ENCODE assay signal across 28 mouse cellular contexts in genomic region chr7:27578465-27578864, GRCm38 (mm10). TPM values are rescaled to one million over a fixed set of nuclear protein-coding genes. Genes with fewer than 3 reads are reported as not detected.
A peak's percentile ranks its signal among the peaks of the same experiment; 100 is the strongest.
DNase-seq lines count a peak whose midpoint lies in the region; ATAC-seq and TF ChIP-seq lines count a peak whose summit lies in the region.
"Had no signal": no experiment of that assay in that cellular context is flagged by ENCODE, and none has a peak within 500 bp of the region (broad histone marks: within the 10 kb centered on the region; RNA-seq: fewer than 3 reads in every experiment).

No protein-coding gene starts in this region.

- no peak for TF ChIP-seq CTCF in liver, postnatal 0 days (IDR thresholded peaks at IDR 0.05; ENCODE audit: low read depth)
- no peak for TF ChIP-seq CTCF in layer of hippocampus, adult 2 months (conservative IDR thresholded peaks at IDR 0.05)

- TF ChIP-seq EP300 in liver, postnatal 0 days (IDR thresholded peaks at IDR 0.05; ENCODE audit: low read depth) = no peak

- DNase-seq in embryo, embryonic 10 days (ENCODE audit: low spot score) = peak; percentile 20
- DNase-seq in embryo, embryonic 11 days = no peak
- peak; percentile 33 for DNase-seq in liver, postnatal 0 days
- no peak for DNase-seq in liver, embryonic 11.5 days (ENCODE audit: low spot score)
- DNase-seq in layer of hippocampus, adult 2 months (ENCODE audit: low spot score in 2 of 2) = no peak
- DNase-seq in left cerebral cortex, adult 18-20 months (ENCODE audit: low spot score in 2 of 2) = no peak
- DNase-seq: adrenal gland, postnatal 36 days; cerebellum, adult 18-20 months; cerebellum, postnatal 14 days; gastrocnemius, postnatal 36 days; kidney, adult 8-10 months; kidney, postnatal 10 days; liver, embryonic 13.5 days; lung, embryonic 14.5 days; thymus, postnatal 25 days had no signal

- peaks cover 43% of the 10 kb centered on the region for H3K36me3 ChIP-seq in liver, postnatal 0 days (replicated peaks; ENCODE audit: insufficient read depth, low read length)
- H3K36me3 ChIP-seq in liver, embryonic 11.5 days (ENCODE audit: control insufficient read depth, insufficient read depth, low read length) = peaks cover 35% of the 10 kb centered on the region
- peaks cover 85% of the 10 kb centered on the region for H3K36me3 ChIP-seq in embryonic facial prominence, embryonic 15.5 days
- H3K36me3 ChIP-seq in myocyte (ENCODE audit: control insufficient read depth, insufficient read depth) = peaks cover 25% of the 10 kb centered on the region

- H3K4me2 ChIP-seq in liver, postnatal 0 days (ENCODE audit: low read depth, low read length) = no peak overlapping the region
- no peak overlapping the region for H3K4me2 ChIP-seq in liver, embryonic 11.5 days
- no peak overlapping the region for H3K4me2 ChIP-seq in embryonic facial prominence, embryonic 15.5 days (replicated peaks)
- peak overlapping the region; percentile 31 for H3K4me2 ChIP-seq in myocyte (ENCODE audit: low read depth)
- H3K4me2 ChIP-seq: embryonic facial prominence, embryonic 12.5 days; heart, embryonic 11.5 days; hindbrain, embryonic 15.5 days; limb, embryonic 12.5 days; liver, embryonic 13.5 days; lung, embryonic 14.5 days; neural tube, embryonic 15.5 days had no signal

- no peaks in the 10 kb centered on the region for H3K79me2 ChIP-seq in myocyte (ENCODE audit: control insufficient read depth, insufficient read depth)

- peak overlapping the region; percentile 6; the same call in 1 of the 2 replicates for H3K27ac ChIP-seq in liver, postnatal 0 days (ENCODE audit: low read depth)
- H3K27ac ChIP-seq in liver, embryonic 11.5 days (ENCODE audit: low read depth, low read length) = no peak overlapping the region
- no peak overlapping the region; the same call in 1 of the 2 replicates for H3K27ac ChIP-seq in embryonic facial prominence, embryonic 15.5 days (replicated peaks)
- H3K27ac ChIP-seq in layer of hippocampus, adult 2 months = no peak overlapping the region
- H3K27ac ChIP-seq: embryonic facial prominence, embryonic 12.5 days; hindbrain, embryonic 15.5 days; limb, embryonic 12.5 days; liver, embryonic 13.5 days; neural tube, embryonic 15.5 days had no signal

- no peak overlapping the region for H3K4me3 ChIP-seq in liver, postnatal 0 days (ENCODE audit: low read depth, low read length)
- no peak overlapping the region for H3K4me3 ChIP-seq in liver, embryonic 11.5 days (ENCODE audit: low read depth, low read length)
- H3K4me3 ChIP-seq in embryonic facial prominence, embryonic 15.5 days (replicated peaks) = no peak overlapping the region
- H3K4me3 ChIP-seq in myocyte = no peak overlapping the region
- H3K4me3 ChIP-seq in layer of hippocampus, adult 2 months = no peak overlapping the region
- H3K4me3 ChIP-seq: embryonic facial prominence, embryonic 12.5 days; hindbrain, embryonic 15.5 days; limb, embryonic 12.5 days; liver, embryonic 13.5 days; megakaryocyte, embryonic 14.5 days; neural tube, embryonic 15.5 days had no signal

- TF ChIP-seq POLR2A in myocyte (IDR thresholded peaks at IDR 0.05; ENCODE audit: insufficient read length, low read depth) = no peak

- no peaks in the 10 kb centered on the region for H3K9me3 ChIP-seq in liver, postnatal 0 days (ENCODE audit: low read length)
- no peaks in the 10 kb centered on the region for H3K9me3 ChIP-seq in liver, embryonic 11.5 days (ENCODE audit: control insufficient read depth, low read length)
- no peaks in the 10 kb centered on the region for H3K9me3 ChIP-seq in embryonic facial prominence, embryonic 15.5 days (replicated peaks)
- H3K9me3 ChIP-seq: embryonic facial prominence, embryonic 12.5 days; hindbrain, embryonic 15.5 days; limb, embryonic 12.5 days; liver, embryonic 13.5 days; megakaryocyte, embryonic 14.5 days; neural tube, embryonic 15.5 days had no signal

- no peaks in the 10 kb centered on the region for H3K27me3 ChIP-seq in liver, postnatal 0 days (ENCODE audit: insufficient read depth, low read length)
- no peaks in the 10 kb centered on the region for H3K27me3 ChIP-seq in liver, embryonic 11.5 days (replicated peaks; ENCODE audit: control insufficient read depth, insufficient read depth, low read length)
- H3K27me3 ChIP-seq in embryonic facial prominence, embryonic 15.5 days = no peaks in the 10 kb centered on the region
- H3K27me3 ChIP-seq in myocyte (ENCODE audit: control insufficient read depth, insufficient read depth, insufficient read length) = no peaks in the 10 kb centered on the region
- H3K27me3 ChIP-seq: embryonic facial prominence, embryonic 12.5 days; hindbrain, embryonic 15.5 days; limb, embryonic 12.5 days; liver, embryonic 13.5 days; megakaryocyte, embryonic 14.5 days; neural tube, embryonic 15.5 days; Patski had no signal

- WGBS in liver, postnatal 0 days (ENCODE audit: insufficient replicate concordance) = 80% methylated on average over 7 of the region's 7 CpGs
- 91% methylated on average over 7 of the region's 7 CpGs for WGBS in liver, embryonic 11.5 days
- WGBS in embryonic facial prominence, embryonic 15.5 days = 50% methylated on average over 7 of the region's 7 CpGs

- no peak overlapping the region for H3ac ChIP-seq in myocyte (ENCODE audit: control insufficient read depth, insufficient read length)

- no peak overlapping the region for H3K9ac ChIP-seq in liver, postnatal 0 days (replicated peaks)
- H3K9ac ChIP-seq in liver, embryonic 11.5 days (ENCODE audit: low read depth, low read length) = no peak overlapping the region
- H3K9ac ChIP-seq in embryonic facial prominence, embryonic 15.5 days = no peak overlapping the region
- H3K9ac ChIP-seq: embryonic facial prominence, embryonic 12.5 days; hindbrain, embryonic 15.5 days; limb, embryonic 12.5 days; liver, embryonic 13.5 days; lung, embryonic 14.5 days; neural tube, embryonic 15.5 days had no signal

- no peaks in the 10 kb centered on the region for H3K4me1 ChIP-seq in liver, postnatal 0 days (ENCODE audit: insufficient read depth)
- H3K4me1 ChIP-seq in liver, embryonic 11.5 days (replicated peaks; ENCODE audit: control insufficient read depth, insufficient read depth, low read length) = no peaks in the 10 kb centered on the region
- peaks cover 8% of the 10 kb centered on the region; the same call in 1 of the 2 replicates for H3K4me1 ChIP-seq in embryonic facial prominence, embryonic 15.5 days
- H3K4me1 ChIP-seq: embryonic facial prominence, embryonic 12.5 days; hindbrain, embryonic 15.5 days; limb, embryonic 12.5 days; liver, embryonic 13.5 days; neural tube, embryonic 15.5 days had no signal

- peak; percentile 41; the same call in 1 of the 2 replicates for ATAC-seq in liver, postnatal 0 days
- no peak for ATAC-seq in liver, embryonic 11.5 days (replicated peaks; ENCODE audit: low FRiP score)
- peak; percentile 45; the same call in 1 of the 2 replicates for ATAC-seq in embryonic facial prominence, embryonic 15.5 days (ENCODE audit: insufficient number of reproducible peaks, low FRiP score, low TSS enrichment, low read depth)
- ATAC-seq: CD4-positive, CD25-positive, alpha-beta regulatory T cell, adult 4 months; forebrain, embryonic 14.5 days; midbrain, embryonic 16.5 days; Patski had no signal

TF ChIP-seq in myocyte, 11 proteins besides CTCF, POLR2A, EP300 and RAD21 (continues in another document):
- TF ChIP-seq REST (IDR thresholded peaks at IDR 0.05; ENCODE audit: insufficient read depth, insufficient read length) (no peak), POLR2AphosphoS2 (IDR thresholded peaks at IDR 0.05; ENCODE audit: insufficient read length, low read depth) (no peak), MAX (IDR thresholded peaks at IDR 0.05; ENCODE audit: low read depth) (no peak), TCF3 (IDR thresholded peaks at IDR 0.05; ENCODE audit: insufficient read length, low read depth) (peak; percentile 58), TCF12 (IDR thresholded peaks at IDR 0.05; ENCODE audit: insufficient read depth, poor library complexity, severe bottlenecking) (peak; percentile 36), SRF (IDR thresholded peaks at IDR 0.05; ENCODE audit: control insufficient read depth, insufficient read length, low read depth) (no peak), CEBPB (IDR thresholded peaks at IDR 0.05; ENCODE audit: insufficient read depth, poor library complexity, severe bottlenecking) (no peak), USF1 (IDR thresholded peaks at IDR 0.05; ENCODE audit: low read depth) (peak; percentile 57), E2F4 (IDR thresholded peaks at IDR 0.05; ENCODE audit: insufficient read depth) (no peak)

RNA-seq across cellular contexts. Expression of gene Akt2, which starts 12.9 kb away (rescaled TPM):
- polyA plus RNA-seq in liver, postnatal 0 days (2015; fragmentation: Nextera tagmentation; extraction: Ambion mirVana) = 24.0 and 25.5 TPM in 2 replicates
- 68.4 and 70.1 TPM in 2 replicates for polyA plus RNA-seq in liver, embryonic 11.5 days (2014; fragmentation: Nextera tagmentation; extraction: Ambion mirVana)
- polyA plus RNA-seq in embryonic facial prominence, embryonic 15.5 days (2015; fragmentation: Nextera tagmentation; extraction: Ambion mirVana) = 114 and 117 TPM in 2 replicates
- polyA plus RNA-seq in myocyte (2012; fragmentation: generic; extraction: Trizol) = 343 TPM
- 10 to 100 TPM; 87.0 to 99.1 TPM for total RNA-seq in layer of hippocampus, adult 2 months (2021)
- total RNA-seq in left cerebral cortex, adult 18-20 months (2021) = 100 to 1,000 TPM; 103 to 113 TPM

RNA-seq across cellular contexts. Expression of gene 2310022A10Rik, which starts 25.4 kb away (rescaled TPM):
- 8.6 and 9.0 TPM in 2 replicates for polyA plus RNA-seq in liver, postnatal 0 days (2015; fragmentation: Nextera tagmentation; extraction: Ambion mirVana)
- 33.9 and 35.1 TPM in 2 replicates for polyA plus RNA-seq in liver, embryonic 11.5 days (2014; fragmentation: Nextera tagmentation; extraction: Ambion mirVana)
- polyA plus RNA-seq in embryonic facial prominence, embryonic 15.5 days (2015; fragmentation: Nextera tagmentation; extraction: Ambion mirVana) = 36.4 and 38.0 TPM in 2 replicates
- 35.5 TPM for polyA plus RNA-seq in myocyte (2012; fragmentation: generic; extraction: Trizol)
- total RNA-seq in layer of hippocampus, adult 2 months (2021) = 10 to 100 TPM; 25.5 to 25.6 TPM
- 10 to 100 TPM; 30.5 to 33.0 TPM for total RNA-seq in left cerebral cortex, adult 18-20 months (2021)

RNA-seq across cellular contexts. Expression of gene Pld3, which starts 25.4 kb away (rescaled TPM):
- 46.5 and 49.3 TPM in 2 replicates for polyA plus RNA-seq in liver, postnatal 0 days (2015; fragmentation: Nextera tagmentation; extraction: Ambion mirVana)
- polyA plus RNA-seq in liver, embryonic 11.5 days (2014; fragmentation: Nextera tagmentation; extraction: Ambion mirVana) = 39.3 and 44.4 TPM in 2 replicates
- polyA plus RNA-seq in embryonic facial prominence, embryonic 15.5 days (2015; fragmentation: Nextera tagmentation; extraction: Ambion mirVana) = 121 and 122 TPM in 2 replicates
- polyA plus RNA-seq in myocyte (2012; fragmentation: generic; extraction: Trizol) = 132 TPM
- 100 to 1,000 TPM; 573 to 583 TPM for total RNA-seq in layer of hippocampus, adult 2 months (2021)
- total RNA-seq in left cerebral cortex, adult 18-20 months (2021) = 100 to 1,000 TPM; 750 TPM

RNA-seq across cellular contexts. Expression of gene Hipk4, which starts 55.4 kb away (rescaled TPM):
- 0.04 TPM in 1 of 2 replicates, not detected in the other for polyA plus RNA-seq in liver, postnatal 0 days (2015; fragmentation: Nextera tagmentation; extraction: Ambion mirVana)
- polyA plus RNA-seq in liver, embryonic 11.5 days (2014; fragmentation: Nextera tagmentation; extraction: Ambion mirVana) = 0.33 and 0.40 TPM in 2 replicates
- polyA plus RNA-seq in embryonic facial prominence, embryonic 15.5 days (2015; fragmentation: Nextera tagmentation; extraction: Ambion mirVana) = 0.77 and 1.1 TPM in 2 replicates
- 0.98 TPM for polyA plus RNA-seq in myocyte (2012; fragmentation: generic; extraction: Trizol)
- total RNA-seq in layer of hippocampus, adult 2 months (2021) = under 1 TPM in 1 of 2 experiments, not detected in 1; 0.15 TPM
- under 1 TPM in 1 of 2 experiments, not detected in 1; 0.14 TPM for total RNA-seq in left cerebral cortex, adult 18-20 months (2021)
- total RNA-seq: hematopoietic stem cell, adult 5-6 weeks had no signal

Comparison
In these comparisons a context has a peak if more than half of its experiments do, and no peak if none do; other contexts are left out.
1. DNase-seq: peak in embryo, embryonic 10 days (single experiment) and liver, postnatal 0 days (single experiment); none in embryo, embryonic 11 days (single experiment), liver, embryonic 11.5 days (single experiment), layer of hippocampus, adult 2 months (0 of 2) and left cerebral cortex, adult 18-20 months (0 of 2).